Mouse (Mus musculus) heart, postnatal 0 days (tissue): Measurements from ENCODE around the gene Phospho1.

Experiments used
- CTCF ChIP-seq: IDR thresholded peaks from 2 replicates; pipeline ENCODE4 v1.5.1; 2016; ENCODE audit warnings: antibody characterized with exemption, control low read depth, low read depth
- EP300 ChIP-seq: IDR thresholded peaks from 2 replicates; pipeline ENCODE4 v1.6.1; 2016; ENCODE audit warnings: antibody characterized with exemption, low read depth

GRCm38 (mm10) chr11:95809603-95810002 lies 14.7 kb upstream of the Phospho1 start:
- no peak for TF ChIP-seq CTCF
- TF ChIP-seq EP300 = no peak
